Mouse (Mus musculus): ENCODE measurements at regions not wholly inside any gene's neighbourhood (a gene's known extent, or its start where the extent isn't known, plus 50 kb on each side); places are given as distances from the start of the nearest gene placed in this dataset.
A peak's percentile ranks its signal among the peaks of the same experiment; 100 is the strongest.

GRCm38 (mm10) chr14:110685247-110685646, 69.7 kb downstream of the Slitrk6 start:
- no peak for DNase-seq (ENCODE audit: low read depth)

GRCm38 (mm10) chr14:110679741-110680140, 75.2 kb downstream of the Slitrk6 start:
- DNase-seq (ENCODE audit: low read depth) = no peak

GRCm38 (mm10) chr14:110665712-110666111, 89.2 kb downstream of the Slitrk6 start:
- DNase-seq (ENCODE audit: low read depth) = no peak

GRCm38 (mm10) chr14:110663231-110663630, 91.7 kb downstream of the Slitrk6 start:
- no peak for DNase-seq (ENCODE audit: low read depth)

GRCm38 (mm10) chr14:110634147-110634546, 120.8 kb downstream of the Slitrk6 start:
- no peak for DNase-seq (ENCODE audit: low read depth)

- peak; percentile 4 for DNase-seq (ENCODE audit: low read depth)
Measured at GRCm38 (mm10) chr14:110623716-110624115, 131.2 kb downstream of the Slitrk6 start.

GRCm38 (mm10) chr14:110618496-110618920, 136.4 kb downstream of the Slitrk6 start:
- peak; percentile 12 for DNase-seq (ENCODE audit: low read depth)

- DNase-seq (ENCODE audit: low read depth) = no peak
Measured at GRCm38 (mm10) chr14:110616447-110616846, 138.5 kb downstream of the Slitrk6 start.

GRCm38 (mm10) chr14:110580311-110580710, 174.6 kb downstream of the Slitrk6 start:
- DNase-seq (ENCODE audit: low read depth) = no peak

GRCm38 (mm10) chr14:110570717-110571116, 184.2 kb downstream of the Slitrk6 start:
- DNase-seq (ENCODE audit: low read depth) = no peak

GRCm38 (mm10) chr14:110565783-110566445, 189.0 kb downstream of the Slitrk6 start:
- DNase-seq (ENCODE audit: low read depth) = no peak

- no peak for DNase-seq (ENCODE audit: low read depth)
Measured at GRCm38 (mm10) chr14:110564621-110565020, 190.3 kb downstream of the Slitrk6 start.

- DNase-seq (ENCODE audit: low read depth) = no peak
Measured at GRCm38 (mm10) chr14:110545265-110545664, 209.7 kb downstream of the Slitrk6 start.

- no peak for DNase-seq (ENCODE audit: low read depth)
Measured at GRCm38 (mm10) chr14:110543303-110544134, 211.4 kb downstream of the Slitrk6 start.

GRCm38 (mm10) chr14:110527306-110527705, 227.6 kb downstream of the Slitrk6 start:
- no peak for DNase-seq (ENCODE audit: low read depth)

- DNase-seq (ENCODE audit: low read depth) = no peak
Measured at GRCm38 (mm10) chr14:110485057-110485456, 269.9 kb downstream of the Slitrk6 start.

GRCm38 (mm10) chr14:110472743-110473142, 282.2 kb downstream of the Slitrk6 start:
- peak; percentile 12 for DNase-seq (ENCODE audit: low read depth)

- DNase-seq (ENCODE audit: low read depth) = no peak
Measured at GRCm38 (mm10) chr14:110472176-110472575, 282.8 kb downstream of the Slitrk6 start.

GRCm38 (mm10) chr14:110470714-110471113, 284.2 kb downstream of the Slitrk6 start:
- no peak for DNase-seq (ENCODE audit: low read depth)

- DNase-seq (ENCODE audit: low read depth) = no peak
Measured at GRCm38 (mm10) chr14:110468457-110469311, 286.3 kb downstream of the Slitrk6 start.
